Mouse (Mus musculus) neural tube, embryonic 11.5 days (tissue): Measurements from ENCODE around the gene Tprgl. TPM values are rescaled to one million over a fixed set of nuclear protein-coding genes. Genes with fewer than 3 reads are reported as not detected.

Experiments used
- ATAC-seq: fragments of 200-750 bp; cut with Nextera tagmentation; 2 replicates; pipeline ENCODE4 v1.8.0; 2017; ENCODE audit warnings: moderate number of reproducible peaks, mild to moderate bottlenecking, moderate TSS enrichment, moderate library complexity; ENCODE audit not compliant: insufficient read depth, low FRiP score, low TSS enrichment
- DNase-seq: peaks from one replicate; pipeline ENCODE4 v3.0.0-alpha.2; 2015; ENCODE audit warnings: low spot score
- H3K27ac ChIP-seq: fragments of 300-500 bp; sonication (generic); 2 replicates; pipeline ENCODE4 v1.5.1; 2014; ENCODE audit warnings: low read depth, mild to moderate bottlenecking, low read length
- H3K27me3 ChIP-seq: fragments of 300-500 bp; sonication (generic); 2 replicates; pipeline ENCODE4 v1.6.1; 2014; ENCODE audit warnings: mild to moderate bottlenecking, low read length, mixed read lengths; ENCODE audit not compliant: control insufficient read depth, insufficient read depth
- H3K36me3 ChIP-seq: fragments of 300-500 bp; sonication (generic); 2 replicates; pipeline ENCODE4 v1.6.1; 2014; ENCODE audit warnings: mild to moderate bottlenecking, low read length, moderate library complexity, mixed read lengths; ENCODE audit not compliant: control insufficient read depth, insufficient read depth
- H3K4me1 ChIP-seq: fragments of 300-500 bp; sonication (generic); 2 replicates; pipeline ENCODE4 v1.6.1; 2014; ENCODE audit warnings: low read length, mixed read lengths; ENCODE audit not compliant: control insufficient read depth, insufficient read depth
- H3K4me2 ChIP-seq: fragments of 300-500 bp; sonication (generic); 2 replicates; pipeline ENCODE4 v1.6.1; 2014; ENCODE audit warnings: low read depth, mild to moderate bottlenecking, moderate library complexity
- H3K4me3 ChIP-seq: fragments of 300-500 bp; sonication (generic); 2 replicates; pipeline ENCODE4 v1.5.1; 2014; ENCODE audit warnings: low read depth, low read length
- H3K9ac ChIP-seq: fragments of 300-500 bp; sonication (generic); 2 replicates; pipeline ENCODE4 v1.6.1; 2014; ENCODE audit warnings: mild to moderate bottlenecking, low read length
- H3K9me3 ChIP-seq: fragments of 300-500 bp; sonication (generic); 2 replicates; pipeline ENCODE4 v1.6.1; 2016; ENCODE audit warnings: low read length; ENCODE audit not compliant: control insufficient read depth
- WGBS: fragments of 180-500 bp; shearing (Covaris S2); extraction: QIAGEN DNeasy Blood & Tissue Kit; methylation state at CpG from one replicate; pipeline ENCODE4 v1.1.7; 2014; 5-methylcytosine and 5-hydroxymethylcytosine counted together
- polyA plus RNA-seq: library from polyadenylated mRNA; unstranded; fragments of >200 nt; fragmentation: Nextera tagmentation; extraction: Ambion mirVana; gene quantifications from 2 replicates; pipeline ENCODE4 v1.2.1, GENCODE M21; 2014

Gene Tprgl
- 145 and 153 TPM in 2 replicates for polyA plus RNA-seq

- H3K4me2 ChIP-seq: peak within 1 kb of the TSS; percentile 89
- H3K27ac ChIP-seq: peak within 1 kb of the TSS; percentile 39; the same call in 1 of the 2 replicates
- no peaks in the 10 kb centered on the region for H3K27me3 ChIP-seq
- H3K4me1 ChIP-seq: peaks cover 13% of the 10 kb centered on the region
- peak within 1 kb of the TSS; percentile 93 for H3K4me3 ChIP-seq
- DNase-seq (peak; percentile 96), ATAC-seq (peak; percentile 95)
- WGBS: under 1% methylated on average over 58 of the region's 75 CpGs
- H3K9me3 ChIP-seq: no peaks in the 10 kb centered on the region
- H3K36me3 ChIP-seq: peaks cover 7% of the 10 kb centered on the region
- H3K9ac ChIP-seq: peak within 1 kb of the TSS; percentile 72
Measured at GRCm38 (mm10) chr4:154160538-154161390, at the start of gene Tprgl. Gene Tprgl, minus strand, starts transcription at chr4:154160666.

DNA sequence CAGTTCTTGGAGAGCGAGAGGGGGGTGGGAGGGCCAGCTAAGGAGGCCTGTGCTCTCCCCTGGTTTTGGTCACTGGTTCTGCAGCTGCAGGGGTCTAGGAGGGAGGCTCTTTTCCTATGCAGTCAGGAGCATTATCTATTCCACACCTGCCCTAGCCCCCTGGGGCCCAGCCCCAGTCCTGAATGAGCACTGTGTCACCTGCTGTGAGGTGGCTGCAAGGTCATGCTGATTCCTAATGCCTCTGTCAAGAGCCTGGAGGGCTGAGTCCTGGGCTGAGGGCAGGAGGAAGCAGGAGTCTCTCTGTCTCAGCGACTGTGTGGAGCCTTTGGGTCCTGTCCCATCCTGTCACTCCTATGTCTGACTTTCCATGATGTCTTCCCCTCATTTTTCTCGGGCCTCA, 49.4 kb upstream of the Tprgl start:
- Histone ChIP-seq H3K4me3 (no peak overlapping the region), H3K27me3 (no peaks in the 10 kb centered on the region), H3K9ac (no peak overlapping the region), H3K36me3 (no peaks in the 10 kb centered on the region), H3K4me1 (0 out of 2 replicates have a peak, but pooled peaks cover 5% of the 10 kb centered on the region), H3K4me2 (no peak overlapping the region), H3K27ac (no peak overlapping the region), H3K9me3 (no peaks in the 10 kb centered on the region)
- no peak for ATAC-seq
- 22% methylated on average over 3 of the region's 3 CpGs for WGBS
- DNase-seq: no peak

- Histone ChIP-seq H3K4me1 (0 out of 2 replicates have a peak, but pooled peaks cover 5% of the 10 kb centered on the region), H3K36me3 (no peaks in the 10 kb centered on the region), H3K4me2 (no peak overlapping the region), H3K27ac (no peak overlapping the region), H3K4me3 (no peak overlapping the region), H3K9ac (no peak overlapping the region), H3K27me3 (no peaks in the 10 kb centered on the region), H3K9me3 (no peaks in the 10 kb centered on the region)
- 74% methylated on average over 6 of the region's 6 CpGs for WGBS
- no peak for DNase-seq
- ATAC-seq: no peak
Measured at GRCm38 (mm10) chr4:154209054-154209453, 48.6 kb upstream of the Tprgl start.

GRCm38 (mm10) chr4:154207261-154207660, 46.8 kb upstream of the Tprgl start:
- H3K4me2 ChIP-seq: no peak overlapping the region
- H3K4me3 ChIP-seq: no peak overlapping the region
- 0 out of 2 replicates have a peak, but pooled peaks cover 5% of the 10 kb centered on the region for H3K4me1 ChIP-seq
- H3K27me3 ChIP-seq: no peaks in the 10 kb centered on the region
- DNase-seq (peak; percentile 76), ATAC-seq (no peak)
- no peak overlapping the region for H3K9ac ChIP-seq
- H3K27ac ChIP-seq: no peak overlapping the region
- H3K9me3 ChIP-seq: no peaks in the 10 kb centered on the region
- H3K36me3 ChIP-seq: no peaks in the 10 kb centered on the region
- 19% methylated on average over 5 of the region's 5 CpGs for WGBS

DNA sequence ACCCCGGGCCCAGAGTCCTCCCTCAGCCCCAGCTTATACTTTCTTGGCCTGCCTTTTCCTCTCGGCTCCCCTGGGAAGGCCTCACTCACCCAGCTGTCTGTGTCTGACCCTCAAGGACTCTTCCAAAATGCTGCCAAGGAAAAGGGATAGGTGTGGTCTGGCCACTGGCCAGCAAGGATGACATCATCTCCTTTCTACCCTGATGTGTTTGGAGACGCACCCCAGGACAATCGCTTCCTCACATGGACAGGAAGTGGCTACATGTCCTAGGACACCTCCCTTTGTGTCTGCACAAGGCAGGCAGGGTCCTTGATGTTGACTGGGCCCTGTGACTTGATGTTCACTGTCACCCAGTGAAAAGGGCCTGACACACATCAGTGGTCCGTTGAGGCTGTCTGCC, 44.9 kb upstream of the Tprgl start:
- Histone ChIP-seq H3K4me2 (no peak overlapping the region), H3K27ac (no peak overlapping the region), H3K27me3 (no peaks in the 10 kb centered on the region), H3K4me1 (0 out of 2 replicates have a peak, but pooled peaks cover 5% of the 10 kb centered on the region), H3K4me3 (no peak overlapping the region), H3K36me3 (no peaks in the 10 kb centered on the region), H3K9ac (no peak overlapping the region), H3K9me3 (no peaks in the 10 kb centered on the region)
- 81% methylated on average over 5 of the region's 5 CpGs for WGBS
- DNase-seq: no peak
- no peak for ATAC-seq

DNA sequence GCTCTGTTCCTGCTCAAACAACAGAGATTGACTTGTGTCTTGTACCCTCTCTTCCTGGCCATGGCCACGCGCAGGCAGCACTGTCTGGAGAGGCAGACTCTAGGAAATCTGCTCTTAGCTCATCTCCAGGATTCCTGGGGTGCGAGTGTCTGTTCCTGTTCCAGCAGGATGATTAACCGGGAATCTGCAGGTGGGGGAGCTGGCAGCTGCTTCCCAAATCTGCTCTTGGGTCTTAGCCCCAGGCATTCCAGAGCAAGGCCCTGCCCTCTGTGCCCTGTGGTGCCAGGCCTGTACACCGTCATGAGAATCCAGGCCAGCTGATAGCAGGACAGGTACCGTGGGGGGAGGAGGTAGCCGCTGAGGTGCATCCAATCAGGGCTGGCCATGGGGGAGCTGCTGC, 44.1 kb upstream of the Tprgl start:
- Histone ChIP-seq H3K27me3 (no peaks in the 10 kb centered on the region), H3K36me3 (no peaks in the 10 kb centered on the region), H3K4me1 (0 out of 2 replicates have a peak, but pooled peaks cover 2% of the 10 kb centered on the region), H3K4me3 (no peak overlapping the region), H3K9ac (no peak overlapping the region), H3K4me2 (no peak overlapping the region), H3K9me3 (no peaks in the 10 kb centered on the region), H3K27ac (no peak overlapping the region)
- ATAC-seq (no peak), DNase-seq (no peak)
- 85% methylated on average over 7 of the region's 7 CpGs for WGBS

- Histone ChIP-seq H3K27ac (no peak overlapping the region), H3K9me3 (no peaks in the 10 kb centered on the region), H3K9ac (no peak overlapping the region), H3K27me3 (no peaks in the 10 kb centered on the region), H3K4me2 (no peak overlapping the region), H3K4me1 (peaks cover 12% of the 10 kb centered on the region), H3K4me3 (no peak overlapping the region), H3K36me3 (no peaks in the 10 kb centered on the region)
- 39% methylated on average over 5 of the region's 5 CpGs for WGBS
- ATAC-seq (no peak), DNase-seq (no peak)
Measured at GRCm38 (mm10) chr4:154201511-154201910, 41.0 kb upstream of the Tprgl start.

DNA sequence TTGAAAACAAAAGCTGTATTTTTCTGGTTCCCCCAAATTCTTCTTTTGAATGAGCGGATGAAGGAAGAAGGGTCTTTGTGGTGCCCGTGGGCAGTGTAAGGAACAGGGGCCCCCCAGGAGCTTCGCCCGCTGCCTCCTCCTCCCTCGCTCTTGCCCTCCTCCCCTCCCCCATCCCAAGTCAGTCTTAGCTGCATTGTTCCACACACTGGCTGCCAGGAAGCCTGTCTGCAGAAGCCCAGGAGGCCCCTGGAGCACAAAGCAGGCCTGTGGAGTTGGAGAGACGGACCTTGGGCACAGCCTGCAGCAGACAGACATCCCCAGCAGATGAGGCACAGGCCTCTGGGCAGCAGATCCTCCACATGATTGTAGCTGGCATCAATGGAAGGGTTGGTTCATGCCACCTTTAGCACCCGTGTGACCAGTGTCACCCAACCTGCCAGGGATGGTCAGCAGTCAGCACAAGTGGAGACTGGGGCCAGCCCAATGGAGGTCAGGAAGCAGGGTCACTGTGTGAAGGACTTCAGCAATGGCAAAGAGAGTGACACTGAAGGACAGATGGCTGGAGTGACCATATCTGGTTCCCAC, 38.0 kb upstream of the Tprgl start:
- Histone ChIP-seq H3K9ac (peak overlapping the region; percentile 29), H3K4me3 (no peak overlapping the region), H3K9me3 (no peaks in the 10 kb centered on the region), H3K4me2 (peak overlapping the region; percentile 21; the same call in 1 of the 2 replicates), H3K36me3 (no peaks in the 10 kb centered on the region), H3K27ac (peak overlapping the region; percentile 42; the same call in 1 of the 2 replicates), H3K27me3 (no peaks in the 10 kb centered on the region), H3K4me1 (peaks cover 12% of the 10 kb centered on the region)
- ATAC-seq (peak; percentile 60; the same call in 1 of the 2 replicates), DNase-seq (peak; percentile 59)
- WGBS: 29% methylated on average over 7 of the region's 7 CpGs
